19 mouse cellular contexts compared by ENCODE assay signal in the genomic region with DNA sequence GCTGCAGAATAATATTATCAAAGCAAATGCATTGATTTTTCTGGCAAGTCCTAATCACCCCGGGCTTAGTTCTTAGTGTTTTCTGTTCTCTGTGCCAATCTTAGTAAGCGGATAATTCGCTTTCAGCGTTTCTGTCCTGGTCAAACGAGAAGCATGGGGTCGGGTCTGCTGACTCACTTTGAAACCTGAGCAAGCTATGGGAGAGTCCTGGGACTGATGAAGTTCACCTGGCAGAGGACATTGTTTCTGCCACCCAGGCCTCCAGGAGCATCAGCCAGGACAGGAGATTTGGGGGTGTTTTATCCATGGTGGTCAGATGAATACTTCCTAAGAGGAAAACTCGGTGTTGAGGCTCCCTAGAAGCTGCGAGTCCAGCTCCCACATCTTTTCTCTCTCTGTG. TPM values are rescaled to one million over a fixed set of nuclear protein-coding genes. Genes with fewer than 3 reads are reported as not detected.
A peak's percentile ranks its signal among the peaks of the same experiment; 100 is the strongest.
DNase-seq lines count a peak whose midpoint lies in the region; ATAC-seq lines count a peak whose summit lies in the region.
"Had no signal": no experiment of that assay in that cellular context is flagged by ENCODE, and none has a peak within 500 bp of the region (broad histone marks: within the 10 kb centered on the region; RNA-seq: fewer than 3 reads in every experiment).

No protein-coding gene starts in this region.

- no peak for ATAC-seq in megakaryocyte, adult 5-6 weeks (ENCODE audit: poor library complexity, severe bottlenecking)
- ATAC-seq: CD4-positive, CD25-positive, alpha-beta regulatory T cell, adult 4 months; forebrain, embryonic 13.5 days; forebrain, embryonic 15.5 days had no signal

- peak; percentile 7 for DNase-seq in cerebellum, adult 9-11 months
- DNase-seq in cerebellum, postnatal 4 days (ENCODE audit: low spot score in 2 of 2): no peak
- peak; percentile 83 for DNase-seq in heart, adult 11 months
- DNase-seq in heart, adult 18-20 months: no peak
- DNase-seq: adrenal gland, adult 2 months; adrenal gland, postnatal 10 days; adrenal gland, postnatal 25 days; B cell, adult 2 months; cerebellum, adult 11 months; cerebellum, adult 18-20 months; cerebellum, adult 8-10 months; cerebellum, postnatal 10 days; cerebellum, postnatal 25 days; embryo, embryonic 11 days had no signal

RNA-seq across cellular contexts. Expression of gene Dst, which starts 3.6 kb away (rescaled TPM):
- 100 to 1,000 TPM; 378 TPM for total RNA-seq in heart, adult 18-20 months (2021)
- 0.21 and 0.71 TPM in 2 replicates for total RNA-seq in megakaryocyte, adult 5-6 weeks (2015)
- 0.37 and 0.73 TPM in 2 replicates for total RNA-seq in megakaryocyte, adult 5-6 weeks (2017)

RNA-seq across cellular contexts. Expression of gene Bend6, which starts 4.0 kb away (rescaled TPM):
- total RNA-seq in heart, adult 18-20 months (2021): 1 to 10 TPM; 1.9 to 2.0 TPM
- not detected in 2 replicates for total RNA-seq in megakaryocyte, adult 5-6 weeks (2015)
- 0.77 TPM in 1 of 2 replicates, not detected in the other for total RNA-seq in megakaryocyte, adult 5-6 weeks (2017)
- total RNA-seq: common myeloid progenitor, adult 5-6 weeks had no signal

Comparison
In these comparisons a context has a peak if more than half of its experiments do, and no peak if none do; other contexts are left out.
1. DNase-seq: peak in cerebellum, adult 9-11 months (single experiment) and heart, adult 11 months (single experiment); none in cerebellum, postnatal 4 days (0 of 2) and heart, adult 18-20 months (0 of 2).
2. RNA of gene Dst, which starts 3.6 kb away (total RNA-seq): 378 TPM in heart, adult 18-20 months; 0.21 to 0.73 TPM in megakaryocyte, adult 5-6 weeks; every median in the first group is over 100 times any median in the second.